Mouse (Mus musculus) G1E (cell line): ENCODE data around the gene Sost.

Experiments used
- CTCF ChIP-seq: IDR thresholded peaks from 2 replicates; pipeline ENCODE4 v1.5.1; 2012; ENCODE audit warnings: low read depth, low read length, inconsistent platforms, mixed read lengths
- GATA1 ChIP-seq: IDR thresholded peaks from 2 replicates; pipeline ENCODE4 v1.6.1; 2012; ENCODE audit warnings: borderline replicate concordance, low read length, inconsistent platforms, mixed read lengths
- GATA2 ChIP-seq: IDR thresholded peaks from 2 replicates; pipeline ENCODE4 v1.6.1; 2012; ENCODE audit warnings: low read depth, low read length, inconsistent platforms, borderline replicate concordance
- POLR2AphosphoS5 ChIP-seq: IDR thresholded peaks from 2 replicates; pipeline ENCODE4 v1.6.1; 2012; ENCODE audit warnings: low read depth, low read length, inconsistent platforms; ENCODE audit not compliant: insufficient replicate concordance
- TAL1 ChIP-seq: conservative IDR thresholded peaks from 2 replicates; pipeline ENCODE4 v1.6.1; 2012; ENCODE audit warnings: low read depth, low read length, inconsistent platforms, mixed read lengths

- no peak for TF ChIP-seq CTCF
- no peak for TF ChIP-seq GATA1
- TF ChIP-seq POLR2AphosphoS5 = no peak
- no peak for TF ChIP-seq TAL1
- no peak for TF ChIP-seq GATA2
Measured at GRCm38 (mm10) chr11:101974923-101975322, 8.1 kb upstream of the Sost start.
